Mouse (Mus musculus): ENCODE measurements at regions not wholly inside any gene's neighbourhood (a gene's known extent, or its start where the extent isn't known, plus 50 kb on each side); places are given as distances from the start of the nearest gene placed in this dataset.

GRCm38 (mm10) chr12:26067866-26068684 lies 347.0 kb downstream of the Rnf144a start:
- peak; percentile 96 for ATAC-seq

- ATAC-seq: no peak
Measured at GRCm38 (mm10) chr12:26060378-26060777, 354.7 kb downstream of the Rnf144a start.

- ATAC-seq: peak; percentile 6
Measured at GRCm38 (mm10) chr12:26059090-26059489, 356.0 kb downstream of the Rnf144a start.

GRCm38 (mm10) chr12:26057491-26058054 lies 357.5 kb downstream of the Rnf144a start:
- peak; percentile 77 for ATAC-seq

- no peak for ATAC-seq
Measured at GRCm38 (mm10) chr12:26046991-26047390, 368.1 kb downstream of the Rnf144a start.

GRCm38 (mm10) chr12:26045321-26045720 lies 369.7 kb downstream of the Rnf144a start:
- ATAC-seq: no peak

GRCm38 (mm10) chr12:26012951-26013350 lies 402.1 kb downstream of the Rnf144a start:
- no peak for ATAC-seq

- peak; percentile 83 for ATAC-seq
Measured at GRCm38 (mm10) chr12:25994063-25994462, 421.0 kb downstream of the Rnf144a start.

GRCm38 (mm10) chr12:25991801-25992525 lies 423.1 kb downstream of the Rnf144a start:
- no peak for ATAC-seq

- ATAC-seq: no peak
Measured at GRCm38 (mm10) chr12:25982545-25982944, 432.5 kb downstream of the Rnf144a start.

GRCm38 (mm10) chr12:25978335-25978734 lies 436.7 kb downstream of the Rnf144a start:
- ATAC-seq: no peak

GRCm38 (mm10) chr12:25958584-25958983 lies 456.5 kb downstream of the Rnf144a start:
- ATAC-seq: peak; percentile 83

GRCm38 (mm10) chr12:25957547-25957946 lies 457.5 kb downstream of the Rnf144a start:
- peak; percentile 32 for ATAC-seq

- no peak for ATAC-seq
Measured at GRCm38 (mm10) chr12:25947107-25947506, 467.9 kb downstream of the Rnf144a start.

GRCm38 (mm10) chr12:25946121-25946520 lies 468.9 kb downstream of the Rnf144a start:
- no peak for ATAC-seq

GRCm38 (mm10) chr12:25938856-25939255 lies 476.2 kb downstream of the Rnf144a start:
- no peak for ATAC-seq

- ATAC-seq: no peak
Measured at GRCm38 (mm10) chr12:25934946-25935345, 480.1 kb downstream of the Rnf144a start.

- no peak for ATAC-seq
Measured at GRCm38 (mm10) chr12:25934526-25934925, 480.5 kb downstream of the Rnf144a start.

GRCm38 (mm10) chr12:25926367-25926766 lies 488.7 kb downstream of the Rnf144a start:
- ATAC-seq: no peak

GRCm38 (mm10) chr12:25924526-25924925 lies 490.5 kb downstream of the Rnf144a start:
- no peak for ATAC-seq

GRCm38 (mm10) chr12:25923772-25924171 lies 491.3 kb downstream of the Rnf144a start:
- ATAC-seq: no peak

GRCm38 (mm10) chr12:25905614-25906013 lies 509.4 kb downstream of the Rnf144a start:
- ATAC-seq: no peak

- ATAC-seq: no peak
Measured at GRCm38 (mm10) chr12:25896543-25896942, 518.5 kb downstream of the Rnf144a start.

GRCm38 (mm10) chr12:25895691-25896090 lies 519.4 kb downstream of the Rnf144a start:
- no peak for ATAC-seq
